In genomic region chr9:84913321-84913720, GRCm38 (mm10) we compare ENCODE assay signal across 15 mouse cellular contexts.
DNase-seq lines count a peak whose midpoint lies in the region.
"Had no signal": no experiment of that assay in that cellular context is flagged by ENCODE, and none has a peak within 500 bp of the region (broad histone marks: within the 10 kb centered on the region; RNA-seq: fewer than 3 reads in every experiment).

No protein-coding gene starts in this region.

- peak; percentile 4 for DNase-seq in adrenal gland, postnatal 14 days
- DNase-seq in adrenal gland, postnatal 25 days, result no peak
- DNase-seq in left cerebral cortex, postnatal 4 days, result peak; percentile 59
- no peak for DNase-seq in left cerebral cortex, adult 9 months (ENCODE audit: low spot score in 2 of 2)
- DNase-seq in layer of hippocampus, adult 18-20 months (ENCODE audit: low spot score in 2 of 2), result peak; percentile 47 to 87
- peak; percentile 10 to 47 for DNase-seq in layer of hippocampus, postnatal 25 days (ENCODE audit: extremely low spot score in 1 of 2, low spot score in 1 of 2)
- DNase-seq in embryo, embryonic 10 days (ENCODE audit: low spot score), result no peak
- DNase-seq in frontal cortex, postnatal 14 days (ENCODE audit: low spot score in 2 of 2), result no peak
- DNase-seq: cerebellum, adult 9-10 months; gastrocnemius, postnatal 25 days; heart, postnatal 10 days; kidney, adult 8-10 months; kidney, postnatal 25 days; right cerebral cortex, adult 18-20 months; thymus, postnatal 36 days had no signal

- intact Hi-C loops in left cerebral cortex, postnatal 4 days (cut with DNase I), result no loop called here

Comparison
In these comparisons a context has a peak if more than half of its experiments do, and no peak if none do; other contexts are left out.
1. DNase-seq: peak in adrenal gland, postnatal 14 days (single experiment), left cerebral cortex, postnatal 4 days (single experiment), layer of hippocampus, adult 18-20 months (2 of 2) and layer of hippocampus, postnatal 25 days (2 of 2); none in adrenal gland, postnatal 25 days (single experiment), left cerebral cortex, adult 9 months (0 of 2), embryo, embryonic 10 days (single experiment) and frontal cortex, postnatal 14 days (0 of 2).